Mouse (Mus musculus) gastrocnemius, postnatal 25 days (tissue): Measurements from ENCODE around the gene Tbx2. TPM values are rescaled to one million over a fixed set of nuclear protein-coding genes. Genes with fewer than 3 reads are reported as not detected.

Experiments
- DNase-seq: peaks from one replicate; pipeline ENCODE4 v3.0.0; 2022
- total RNA-seq, 2 experiments: library from RNA; stranded (reverse); gene quantifications; 1 replicate in 1 of 2; 2 replicates in 1 of 2; pipeline ENCODE4 v1.2.3; 2021

Tbx2 gene
- total RNA-seq, 2 experiments from 2014 or later = 2.7 to 3.6 TPM

DNA sequence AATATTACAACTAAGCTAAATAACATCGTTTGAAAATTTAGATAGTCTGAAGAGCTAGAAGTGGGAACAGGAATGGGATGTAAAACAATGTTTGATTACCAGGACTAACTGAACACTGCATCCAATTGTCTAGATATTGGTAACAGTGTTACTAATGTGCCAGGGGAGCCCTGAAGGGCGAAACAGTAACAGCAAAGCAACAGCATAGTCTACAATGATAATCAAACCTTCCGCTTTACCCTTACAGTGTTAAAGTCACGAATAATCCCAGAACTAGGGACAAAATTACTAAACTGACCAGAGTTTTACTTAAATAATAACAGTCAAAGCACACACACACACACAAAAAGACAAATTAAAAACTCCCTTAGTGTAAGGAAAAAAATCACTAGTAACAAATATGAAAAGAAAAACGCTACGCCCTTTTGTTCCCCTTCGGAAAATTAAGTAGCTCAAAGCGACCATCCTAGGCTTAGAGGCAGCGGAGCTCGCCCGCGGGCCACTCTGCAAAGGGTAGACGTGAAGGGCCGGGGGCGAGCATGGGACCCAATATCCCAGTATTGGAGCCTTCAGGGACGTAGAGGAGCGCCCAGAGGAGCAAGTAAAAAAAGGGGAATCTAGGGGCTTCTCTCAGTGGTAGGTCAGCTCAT is 55.6 kb downstream of the Tbx2 start:
- DNase-seq = no peak

DNA sequence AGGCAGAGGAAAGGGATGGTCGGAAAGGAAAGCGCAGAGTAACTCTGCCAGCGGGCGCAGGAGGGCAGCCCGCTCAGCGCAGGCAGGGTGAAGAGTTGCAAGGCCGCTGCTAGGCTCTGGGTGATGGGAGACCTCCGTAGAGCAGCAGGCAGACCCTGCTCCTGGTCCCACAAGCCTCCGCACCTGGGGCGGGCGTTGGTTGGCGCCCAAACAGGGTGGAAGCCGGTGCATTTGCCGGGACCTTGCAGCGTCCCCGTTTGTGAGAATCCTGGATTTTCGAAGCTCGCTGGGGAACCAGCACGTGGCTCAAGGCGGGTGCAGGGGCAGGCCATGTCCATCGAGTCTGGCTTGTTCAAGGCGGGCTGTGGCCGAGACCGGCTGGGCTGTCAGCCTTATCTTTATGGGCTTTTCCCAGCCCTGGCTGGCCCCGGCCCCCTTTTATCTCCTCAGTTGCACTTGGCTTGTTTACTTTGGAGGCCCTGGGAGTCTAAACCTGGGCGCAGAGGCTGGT is 56.2 kb downstream of the Tbx2 start:
- DNase-seq = no peak

DNA sequence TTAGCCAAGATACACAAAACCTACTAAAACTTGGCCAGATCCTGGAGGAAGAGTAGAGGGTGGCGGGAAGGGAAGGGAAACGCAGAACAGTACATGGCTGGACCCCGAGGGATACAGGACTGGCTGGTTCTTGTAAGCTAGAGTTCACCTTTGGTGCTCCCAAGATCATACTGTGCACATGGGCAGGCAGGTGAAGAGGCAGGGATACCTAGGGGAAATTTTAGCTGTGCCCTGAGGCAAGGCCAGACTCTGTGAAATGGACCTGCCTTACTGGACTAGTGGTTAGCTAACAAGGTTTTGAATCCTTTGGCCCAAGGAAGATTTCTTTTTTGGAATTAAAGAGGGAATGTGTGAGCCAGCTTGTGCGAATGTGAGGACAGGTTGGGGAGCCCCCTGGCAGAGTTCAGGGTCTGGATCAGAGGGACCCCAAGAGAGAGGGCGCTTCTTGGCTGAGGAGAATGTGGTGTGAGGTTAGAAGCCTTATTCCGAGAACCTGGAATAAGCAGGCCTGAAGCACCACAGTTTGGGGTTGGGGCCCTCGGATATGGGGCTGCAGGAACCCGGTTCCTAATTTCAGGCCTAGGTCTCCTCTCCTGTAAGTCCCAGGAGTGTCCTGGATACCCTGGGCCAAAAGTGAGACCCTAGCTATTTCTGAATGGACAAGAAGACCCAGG is 56.8 kb downstream of the Tbx2 start:
- DNase-seq = no peak

DNA sequence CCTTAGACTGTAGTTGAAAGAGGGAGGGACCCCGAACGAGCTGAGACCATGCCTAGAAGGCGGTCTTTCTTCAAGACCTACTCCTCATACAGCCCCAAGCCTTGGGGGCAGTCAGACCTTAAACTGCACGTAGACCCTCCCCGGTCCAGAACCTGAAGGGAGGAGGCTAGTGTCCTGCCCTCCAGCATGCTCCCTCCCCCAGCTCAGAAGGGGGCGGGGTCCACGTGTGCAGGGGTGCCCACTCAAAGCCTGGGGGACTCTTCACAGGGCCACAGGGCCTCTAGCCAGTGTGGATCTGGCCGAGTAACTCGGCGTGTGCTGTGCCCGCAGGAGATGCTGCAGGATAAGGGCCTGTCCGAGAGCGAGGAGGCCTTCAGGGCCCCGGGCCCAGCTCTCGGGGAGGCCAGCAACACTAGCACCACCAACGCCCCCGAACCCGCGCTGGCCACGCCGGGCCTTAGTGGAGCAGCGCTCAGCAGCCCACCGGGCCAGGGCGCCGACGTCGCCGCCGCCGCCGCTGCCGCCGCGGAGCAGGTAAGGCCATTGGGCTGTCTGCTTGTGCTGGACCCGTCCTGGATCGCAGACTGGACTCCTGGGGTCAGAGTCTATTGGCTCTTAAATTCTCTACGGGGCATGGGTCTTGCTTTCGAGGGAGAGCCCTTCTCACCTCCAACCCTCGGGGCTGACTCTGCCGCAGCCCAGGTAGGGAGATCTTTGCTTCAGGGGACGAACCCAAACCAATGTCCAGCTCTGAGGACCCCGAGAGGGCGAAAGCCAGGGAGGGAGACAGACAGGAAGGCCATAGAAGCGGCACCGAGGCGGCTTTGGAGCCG is 57.6 kb downstream of the Tbx2 start:
- no peak for DNase-seq

DNA sequence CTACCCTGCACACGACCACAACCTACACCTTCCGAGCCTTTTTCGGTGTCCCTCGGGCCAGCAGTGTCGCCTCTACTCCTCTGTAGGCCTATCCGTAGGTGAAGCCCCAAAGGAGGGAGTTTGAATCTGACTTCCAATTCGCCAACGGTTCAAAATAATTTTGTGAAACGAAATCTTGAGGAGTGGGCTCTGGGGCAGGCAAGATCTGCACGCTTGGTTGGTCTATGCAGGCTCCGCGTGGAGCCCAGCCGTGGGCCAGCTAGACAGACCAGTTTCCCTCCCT is 58.2 kb downstream of the Tbx2 start:
- no peak for DNase-seq

DNA sequence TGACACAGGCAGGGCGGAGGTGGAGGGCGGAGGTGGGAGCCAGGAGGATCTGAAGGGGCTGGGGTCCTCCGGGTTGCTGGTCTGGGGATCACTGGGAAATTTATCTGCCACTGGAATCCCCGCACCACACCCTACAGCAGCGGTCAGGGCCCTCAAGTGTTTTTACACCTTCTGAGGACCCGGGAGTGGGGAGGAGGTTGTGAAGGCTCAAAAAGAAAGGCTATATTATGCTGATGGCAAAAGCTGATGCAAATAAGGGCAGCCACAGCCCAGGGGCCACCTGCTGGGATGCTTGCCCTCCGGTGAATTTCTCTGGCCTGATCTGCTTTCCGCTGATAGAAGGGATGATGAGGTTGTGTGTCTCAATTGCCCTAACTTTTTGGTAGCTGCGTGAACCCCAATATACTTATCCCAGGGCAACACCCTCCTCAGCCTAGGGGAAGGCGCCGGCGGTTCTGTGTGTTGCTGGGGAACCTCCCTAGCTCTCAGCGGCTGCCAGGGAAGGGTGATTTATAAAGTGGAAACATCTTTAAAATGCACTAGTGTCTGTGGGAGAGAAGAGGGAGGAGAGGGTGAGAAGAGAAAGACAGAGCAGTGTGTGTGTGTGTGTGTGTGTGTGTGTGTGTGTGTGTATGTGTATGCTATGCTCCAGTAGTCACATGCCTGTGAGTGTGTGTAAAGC is 58.8 kb downstream of the Tbx2 start:
- no peak for DNase-seq

Other genes with a start within 250 kb of the Tbx2 start
- not detected for gene Gm11444, start 17.8 kb downstream of the Tbx2 start, total RNA-seq
- 1 to 10 TPM; 1.2 to 1.4 TPM for gene Tbx4, start 53.9 kb downstream of the Tbx2 start, total RNA-seq